Mouse (Mus musculus) common myeloid progenitor, adult 5-6 weeks (primary cell): ENCODE measurements around the gene Spns1. TPM values are rescaled to one million over a fixed set of nuclear protein-coding genes. Genes with fewer than 3 reads are reported as not detected.
"Not testable (repeated sequence)": the region's sequence is repeated elsewhere in the genome, so short reads cannot be mapped to it uniquely, and the experiment has no call there.

ENCODE experiments used
- ATAC-seq: replicated peaks from 2 replicates; pipeline ENCODE4 v1.8.0; 2016; ENCODE audit warnings: low read depth, mild to moderate bottlenecking, moderate TSS enrichment, inconsistent platforms; ENCODE audit not compliant: poor library complexity, severe bottlenecking
- total RNA-seq: library from RNA; stranded (forward); fragments of 200-1000, 187-1606 nt; gene quantifications from 2 replicates; pipeline ENCODE4 v1.2.3, GENCODE M21; 2017

The Spns1 gene
- 5.6 and 11.3 TPM in 2 replicates for total RNA-seq

GRCm38 (mm10) chr7:126377278-126378158, at the start of gene Spns1:
Gene Spns1 (minus strand): TSS chr7:126377450.
- ATAC-seq = peak; percentile 91

GRCm38 (mm10) chr7:126424161-126424560, 46.9 kb upstream of the Spns1 start:
- no peak for ATAC-seq

GRCm38 (mm10) chr7:126421756-126422155, 44.5 kb upstream of the Spns1 start:
- peak; percentile 72 for ATAC-seq

GRCm38 (mm10) chr7:126418496-126418895, 41.2 kb upstream of the Spns1 start:
- no peak for ATAC-seq

GRCm38 (mm10) chr7:126417606-126418005, 40.4 kb upstream of the Spns1 start:
- ATAC-seq = no peak

- ATAC-seq = no peak
Observed at GRCm38 (mm10) chr7:126417045-126417444, 39.8 kb upstream of the Spns1 start.

- ATAC-seq = peak; percentile 82
Observed at GRCm38 (mm10) chr7:126416615-126417014, 39.4 kb upstream of the Spns1 start.

- ATAC-seq = no peak
Observed at GRCm38 (mm10) chr7:126414725-126415124, 37.5 kb upstream of the Spns1 start, which contains the start of gene Cd19. Gene Cd19 (minus strand): TSS chr7:126414889.

- ATAC-seq = no peak
Observed at GRCm38 (mm10) chr7:126411061-126411460, 33.8 kb upstream of the Spns1 start.

GRCm38 (mm10) chr7:126408686-126409085, 31.4 kb upstream of the Spns1 start:
- no peak for ATAC-seq

- not testable (repeated sequence) for ATAC-seq
Observed at GRCm38 (mm10) chr7:126402518-126402917, 25.3 kb upstream of the Spns1 start.

GRCm38 (mm10) chr7:126399548-126399947, 22.3 kb upstream of the Spns1 start:
- ATAC-seq = peak; percentile 42; the same call in 1 of the 2 replicates

- ATAC-seq = no peak
Observed at GRCm38 (mm10) chr7:126397822-126398221, 20.6 kb upstream of the Spns1 start.

- no peak for ATAC-seq
Observed at GRCm38 (mm10) chr7:126397221-126397620, 20.0 kb upstream of the Spns1 start.

GRCm38 (mm10) chr7:126396298-126397119, 19.3 kb upstream of the Spns1 start, which contains the start of gene Nfatc2ip:
Gene Nfatc2ip (minus strand): TSS chr7:126396737.
- ATAC-seq = peak; percentile 99

- ATAC-seq = not testable (repeated sequence)
Observed at GRCm38 (mm10) chr7:126392086-126392884, 15.0 kb upstream of the Spns1 start.

GRCm38 (mm10) chr7:126388185-126388584, 10.9 kb upstream of the Spns1 start:
- no peak for ATAC-seq

GRCm38 (mm10) chr7:126383565-126383964, 6.3 kb upstream of the Spns1 start:
- no peak for ATAC-seq

- ATAC-seq = peak; percentile 16; the same call in 1 of the 2 replicates
Observed at GRCm38 (mm10) chr7:126376903-126377277, 360 bp downstream of the Spns1 start.

- ATAC-seq = no peak
Observed at GRCm38 (mm10) chr7:126375012-126375411, 2.2 kb downstream of the Spns1 start.
